Mouse (Mus musculus) lung, postnatal 0 days (tissue): Measurements from ENCODE around the gene Esyt3.

Experiments
- CTCF ChIP-seq: IDR thresholded peaks from 2 replicates; pipeline ENCODE4 v1.5.1; 2016; ENCODE audit warnings: antibody characterized with exemption, mild to moderate bottlenecking
- EP300 ChIP-seq: IDR thresholded peaks from 2 replicates; pipeline ENCODE4 v1.6.1; 2016; ENCODE audit warnings: antibody characterized with exemption, mild to moderate bottlenecking, control low read depth

GRCm38 (mm10) chr9:99391557-99391956 lies 33.2 kb upstream of the Esyt3 start:
- TF ChIP-seq EP300 (no peak), CTCF (no peak)
